Mouse (Mus musculus): ENCODE measurements around the gene 4921536K21Rik. TPM values are rescaled to one million over a fixed set of nuclear protein-coding genes. Genes with fewer than 3 reads are reported as not detected.

Gene 4921536K21Rik
- total and polyA plus RNA-seq, 3 experiments, result 0.08 to 0.40 TPM; not detected in 1

DNA sequence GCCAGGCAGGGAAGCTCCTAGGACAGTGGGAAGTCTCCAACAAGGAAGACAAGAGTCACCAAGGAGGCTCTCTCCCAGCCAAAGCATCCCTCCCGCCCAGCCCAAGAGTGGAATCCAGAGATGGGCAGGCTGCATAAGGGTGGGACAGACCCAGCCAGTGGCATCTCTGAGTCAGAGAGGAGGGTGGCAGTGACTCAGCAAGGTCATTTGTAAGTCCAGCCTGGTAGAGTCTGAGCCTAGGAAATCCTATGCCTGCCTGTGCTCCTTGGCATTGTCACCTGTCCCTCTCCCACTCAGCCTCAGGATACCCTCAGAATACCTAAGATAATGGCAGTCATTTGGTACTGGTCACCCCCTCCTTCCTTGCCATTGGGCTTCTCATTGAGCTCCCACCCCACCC, 10.5 kb upstream of the 4921536K21Rik start:
- TF ChIP-seq MAX (IDR thresholded peaks at IDR 0.05; ENCODE audit: low read length) (no peak), ZC3H11A (IDR thresholded peaks at IDR 0.05; ENCODE audit: low read depth, low read length) (no peak), POLR2AphosphoS2 (IDR thresholded peaks at IDR 0.05; ENCODE audit: low read length) (no peak), KAT2A (conservative IDR thresholded peaks at IDR 0.05; ENCODE audit: low read depth, low read length) (no peak), USF1 (IDR thresholded peaks at IDR 0.05; ENCODE audit: low read depth, low read length) (no peak), ZNF384 (IDR thresholded peaks at IDR 0.05; ENCODE audit: low read depth, low read length) (no peak), MXI1 (IDR thresholded peaks at IDR 0.05; ENCODE audit: low read depth, low read length) (no peak), TCF12 (IDR thresholded peaks at IDR 0.05; ENCODE audit: low read depth, low read length) (no peak)
- peaks cover 3% of the 10 kb centered on the region; the same call in 1 of the 2 replicates for H3K79me2 ChIP-seq (ENCODE audit: control insufficient read depth, insufficient read depth, low read length, poor library complexity)
- H3K4me3 ChIP-seq (ENCODE audit: control insufficient read depth in 1 of 2, insufficient read depth in 1 of 2, low read depth in 2 of 2, low read length in 2 of 2), result no peak overlapping the region
- no peak overlapping the region for H3K9ac ChIP-seq (ENCODE audit: control insufficient read depth, low read depth, low read length, poor library complexity, severe bottlenecking)
- no peak overlapping the region for H3K27ac ChIP-seq (ENCODE audit: control insufficient read depth, low read depth, low read length)
- peaks cover 0 to 9% of the 10 kb centered on the region in 2 experiments; a peak in 3 of 4 replicates for H3K4me1 ChIP-seq (ENCODE audit: control insufficient read depth in 1 of 2, insufficient read depth in 2 of 2, low read length in 2 of 2)
- H3K9me3 ChIP-seq (replicated peaks; ENCODE audit: insufficient read depth, low read length), result no peaks in the 10 kb centered on the region
- no peak for DNase-seq (ENCODE audit: low read depth, low spot score)
- H3K36me3 ChIP-seq (ENCODE audit: control insufficient read depth in 1 of 2, insufficient read depth in 2 of 2, low read length in 2 of 2), result no peaks in the 10 kb centered on the region
- H3K27me3 ChIP-seq (ENCODE audit: control insufficient read depth in 1 of 2, insufficient read depth in 2 of 2, low read length in 2 of 2), result no peaks in the 10 kb centered on the region

DNA sequence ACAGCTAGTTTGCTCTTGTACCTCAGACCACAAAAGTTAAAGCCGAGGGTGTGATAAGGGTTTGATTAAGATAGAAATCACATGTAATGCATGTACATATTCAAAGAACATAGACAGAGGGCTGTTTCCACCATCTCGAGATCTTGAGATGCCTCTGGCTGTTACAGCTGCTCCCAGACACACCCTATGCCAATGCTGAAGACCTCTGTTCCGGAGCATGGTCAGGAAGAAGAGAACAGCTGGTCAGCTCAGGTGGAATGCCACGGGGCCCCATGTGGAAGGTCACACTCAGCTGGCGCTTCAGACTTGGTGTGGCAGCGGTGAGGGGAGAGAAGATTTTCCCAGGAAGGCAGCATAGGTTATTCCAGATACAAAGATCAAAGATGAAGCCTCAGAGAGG, 9.8 kb upstream of the 4921536K21Rik start:
- no peaks in the 10 kb centered on the region for H3K36me3 ChIP-seq (ENCODE audit: control insufficient read depth in 1 of 2, insufficient read depth in 2 of 2, low read length in 2 of 2)
- DNase-seq (ENCODE audit: low read depth, low spot score), result no peak
- no peaks in the 10 kb centered on the region for H3K27me3 ChIP-seq (ENCODE audit: control insufficient read depth in 1 of 2, insufficient read depth in 2 of 2, low read length in 2 of 2)
- no peaks in the 10 kb centered on the region for H3K79me2 ChIP-seq (ENCODE audit: control insufficient read depth, insufficient read depth, low read length, poor library complexity)
- TF ChIP-seq RAD21 (IDR thresholded peaks at IDR 0.05; ENCODE audit: low read depth, low read length), result no peak
- TF ChIP-seq TAL1 (IDR thresholded peaks at IDR 0.05; ENCODE audit: low read length), result no peak
- TF ChIP-seq EP300 (IDR thresholded peaks at IDR 0.05; ENCODE audit: low read depth in 1 of 2, low read length in 2 of 2), result no peak
- no peak for TF ChIP-seq MXI1 (IDR thresholded peaks at IDR 0.05; ENCODE audit: low read depth, low read length)
- TF ChIP-seq ZC3H11A (IDR thresholded peaks at IDR 0.05; ENCODE audit: low read depth, low read length), result no peak
- TF ChIP-seq TCF12 (IDR thresholded peaks at IDR 0.05; ENCODE audit: low read depth, low read length), result no peak
- no peak for TF ChIP-seq ELF1 (IDR thresholded peaks at IDR 0.05; ENCODE audit: low read depth, low read length)
- TF ChIP-seq GATA1 (IDR thresholded peaks at IDR 0.05; ENCODE audit: low read depth, low read length), result no peak
- H3K9ac ChIP-seq (ENCODE audit: control insufficient read depth, low read depth, low read length, poor library complexity, severe bottlenecking), result no peak overlapping the region
- no peak overlapping the region for H3K4me3 ChIP-seq (ENCODE audit: control insufficient read depth in 1 of 2, insufficient read depth in 1 of 2, low read depth in 2 of 2, low read length in 2 of 2)
- peaks cover 0 to under 1% of the 10 kb centered on the region in 2 experiments; a peak in 1 of 4 replicates for H3K4me1 ChIP-seq (ENCODE audit: control insufficient read depth in 1 of 2, insufficient read depth in 2 of 2, low read length in 2 of 2)
- H3K9me3 ChIP-seq (replicated peaks; ENCODE audit: insufficient read depth, low read length), result no peaks in the 10 kb centered on the region
- H3K27ac ChIP-seq (ENCODE audit: control insufficient read depth, low read depth, low read length), result no peak overlapping the region

DNA sequence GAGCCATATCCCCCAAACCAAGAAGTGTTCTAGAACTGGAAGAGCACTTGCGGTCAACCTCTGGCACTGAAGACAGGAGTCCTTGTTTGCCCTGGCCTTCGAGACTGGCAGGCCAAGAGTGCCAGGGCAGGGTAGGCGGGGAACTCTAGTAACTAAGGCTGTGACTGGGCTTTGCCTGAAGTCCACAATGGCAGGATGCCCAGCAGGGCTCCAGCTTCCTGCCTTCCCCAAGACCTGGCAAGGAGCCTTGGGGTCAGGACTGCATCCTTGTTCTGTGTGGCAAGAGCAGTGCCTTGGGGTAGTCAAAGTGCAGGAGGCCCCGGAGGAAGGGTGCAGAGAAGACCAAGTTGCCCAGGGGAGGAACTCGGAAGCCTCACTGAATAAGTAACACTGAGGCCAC, 8.1 kb upstream of the 4921536K21Rik start:
- TF ChIP-seq BHLHE40 (IDR thresholded peaks at IDR 0.05; ENCODE audit: borderline replicate concordance, low read depth, low read length) (no peak), NELFE (IDR thresholded peaks at IDR 0.05; ENCODE audit: low read depth, low read length) (no peak), MYC (IDR thresholded peaks at IDR 0.05; ENCODE audit: low read depth, low read length) (no peak), ETS1 (IDR thresholded peaks at IDR 0.05; ENCODE audit: low read depth, low read length) (no peak), CTCF (IDR thresholded peaks at IDR 0.05 in 2 of 3, conservative IDR thresholded peaks at IDR 0.05 in 1 of 3; ENCODE audit: control insufficient read depth in 1 of 3, insufficient read depth in 1 of 3, low read depth in 2 of 3, low read length in 3 of 3, poor library complexity in 1 of 3, severe bottlenecking in 1 of 3) (no peak), ZNF384 (IDR thresholded peaks at IDR 0.05; ENCODE audit: low read depth, low read length) (no peak), ELF1 (IDR thresholded peaks at IDR 0.05; ENCODE audit: low read depth, low read length) (no peak), MEF2A (IDR thresholded peaks at IDR 0.05; ENCODE audit: extremely low read depth, insufficient replicate concordance, low read depth, low read length, poor library complexity, severe bottlenecking) (no peak), TCF12 (IDR thresholded peaks at IDR 0.05; ENCODE audit: low read depth, low read length) (no peak), ZMIZ1 (IDR thresholded peaks at IDR 0.05; ENCODE audit: low read depth, low read length) (no peak), POLR2AphosphoS2 (IDR thresholded peaks at IDR 0.05; ENCODE audit: low read length) (no peak), KAT2A (conservative IDR thresholded peaks at IDR 0.05; ENCODE audit: low read depth, low read length) (no peak), MXI1 (IDR thresholded peaks at IDR 0.05; ENCODE audit: low read depth, low read length) (no peak), RAD21 (IDR thresholded peaks at IDR 0.05; ENCODE audit: low read depth, low read length) (no peak), HCFC1 (IDR thresholded peaks at IDR 0.05; ENCODE audit: low read depth, low read length) (no peak), MAX (IDR thresholded peaks at IDR 0.05; ENCODE audit: low read length) (no peak), SMC3 (IDR thresholded peaks at IDR 0.05; ENCODE audit: low read depth, low read length) (no peak), ZC3H11A (IDR thresholded peaks at IDR 0.05; ENCODE audit: low read depth, low read length) (no peak)
- Histone ChIP-seq H3K27me3 (ENCODE audit: control insufficient read depth in 1 of 2, insufficient read depth in 2 of 2, low read length in 2 of 2) (no peaks in the 10 kb centered on the region), H3K79me2 (ENCODE audit: control insufficient read depth, insufficient read depth, low read length, poor library complexity) (no peaks in the 10 kb centered on the region), H3K9ac (ENCODE audit: control insufficient read depth, low read depth, low read length, poor library complexity, severe bottlenecking) (no peak overlapping the region), H3K9me3 (replicated peaks; ENCODE audit: insufficient read depth, low read length) (no peaks in the 10 kb centered on the region), H3K4me3 (ENCODE audit: control insufficient read depth in 1 of 2, insufficient read depth in 1 of 2, low read depth in 2 of 2, low read length in 2 of 2) (no peak overlapping the region), H3K4me1 (ENCODE audit: control insufficient read depth in 1 of 2, insufficient read depth in 2 of 2, low read length in 2 of 2) (no peaks in the 10 kb centered on the region), H3K36me3 (ENCODE audit: control insufficient read depth in 1 of 2, insufficient read depth in 2 of 2, low read length in 2 of 2) (no peaks in the 10 kb centered on the region), H3K27ac (ENCODE audit: control insufficient read depth, low read depth, low read length) (no peak overlapping the region)
- no peak for DNase-seq (ENCODE audit: low read depth, low spot score)

All from MEL (cell line).